Mouse (Mus musculus): ENCODE results near the gene Glrx5. TPM values are rescaled to one million over a fixed set of nuclear protein-coding genes. Genes with fewer than 3 reads are reported as not detected.
A peak's percentile ranks its signal among the peaks of the same experiment; 100 is the strongest.

Glrx5 gene
- polyA plus RNA-seq, 1 experiment: 131 TPM

DNA sequence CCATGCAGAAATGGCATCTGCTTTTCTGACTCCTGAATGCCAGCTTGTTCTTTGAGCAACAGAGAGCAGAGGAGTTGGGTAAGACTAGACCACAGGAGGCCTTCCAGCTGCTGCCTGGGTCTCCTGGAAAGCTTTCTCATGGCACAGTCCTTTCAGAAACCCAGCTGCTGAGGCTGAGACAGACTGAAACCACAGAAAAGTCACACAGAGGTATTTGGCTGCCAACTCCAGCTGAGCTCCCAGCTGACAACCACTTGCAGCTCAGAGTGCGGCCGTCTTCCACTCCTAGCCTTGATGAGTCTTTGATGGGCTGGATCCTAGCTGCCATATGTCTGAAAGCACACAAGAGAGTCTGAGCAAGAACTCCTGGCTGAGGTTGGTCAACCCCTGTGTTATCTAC is 27.5 kb downstream of the Glrx5 start:
- peaks cover 17% of the 10 kb centered on the region for H3K27me3 ChIP-seq (replicated peaks)
- no peaks in the 10 kb centered on the region for H3K36me3 ChIP-seq (replicated peaks; ENCODE audit: low read length)
- peaks cover 8% of the 10 kb centered on the region; the same call in 1 of the 2 replicates for H3K4me1 ChIP-seq
- no peak overlapping the region for H3K4me3 ChIP-seq (replicated peaks)
- H3K9me3 ChIP-seq: peaks cover 47% of the 10 kb centered on the region
- TF ChIP-seq GATA1 (IDR thresholded peaks at IDR 0.05; ENCODE audit: borderline replicate concordance, low read length) (no peak), FLI1 (IDR thresholded peaks at IDR 0.05; ENCODE audit: low read length) (no peak)

- TF ChIP-seq GATA1 (IDR thresholded peaks at IDR 0.05; ENCODE audit: borderline replicate concordance, low read length): no peak
- no peak for TF ChIP-seq FLI1 (IDR thresholded peaks at IDR 0.05; ENCODE audit: low read length)
- H3K9me3 ChIP-seq: peaks cover 70% of the 10 kb centered on the region
Measured at GRCm38 (mm10) chr12:105063201-105064134, 31.0 kb downstream of the Glrx5 start.

DNA sequence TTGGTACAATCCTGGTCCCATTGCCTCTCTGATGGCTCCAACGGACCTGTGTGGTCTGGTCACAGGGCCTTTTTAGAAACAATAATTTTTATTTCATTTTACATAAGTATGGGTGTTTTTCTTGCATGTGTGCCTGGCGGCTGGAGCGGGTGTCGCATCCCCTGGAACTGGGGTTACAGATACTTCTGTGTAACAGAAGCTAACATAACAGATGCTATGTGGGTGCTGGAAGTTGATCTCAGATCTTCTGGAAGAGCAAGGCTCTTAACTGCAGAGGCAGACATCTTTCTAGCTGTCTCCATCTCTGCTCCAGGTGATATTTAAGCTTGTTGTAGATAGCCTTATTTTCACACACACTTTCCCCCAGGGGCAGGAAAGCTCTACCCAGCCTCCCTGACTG is 31.7 kb downstream of the Glrx5 start:
- Histone ChIP-seq H3K9me3 (peaks cover 64% of the 10 kb centered on the region), H3K4me3 (replicated peaks) (no peak overlapping the region), H3K27me3 (replicated peaks) (peaks cover 9% of the 10 kb centered on the region), H3K4me1 (peaks cover 15% of the 10 kb centered on the region), H3K36me3 (replicated peaks; ENCODE audit: low read length) (no peaks in the 10 kb centered on the region)
- no peak for TF ChIP-seq FLI1 (IDR thresholded peaks at IDR 0.05; ENCODE audit: low read length)
- no peak for TF ChIP-seq GATA1 (IDR thresholded peaks at IDR 0.05; ENCODE audit: borderline replicate concordance, low read length)

More at GRCm38 (mm10) chr12:105063201-105064134, 31.0 kb downstream of the Glrx5 start:
- H3K27me3 ChIP-seq (replicated peaks): peaks cover 13% of the 10 kb centered on the region
- peaks cover 9% of the 10 kb centered on the region; the same call in 1 of the 2 replicates for H3K4me1 ChIP-seq
- no peaks in the 10 kb centered on the region for H3K36me3 ChIP-seq (replicated peaks; ENCODE audit: low read length)
- no peak overlapping the region for H3K4me3 ChIP-seq (replicated peaks)

DNA sequence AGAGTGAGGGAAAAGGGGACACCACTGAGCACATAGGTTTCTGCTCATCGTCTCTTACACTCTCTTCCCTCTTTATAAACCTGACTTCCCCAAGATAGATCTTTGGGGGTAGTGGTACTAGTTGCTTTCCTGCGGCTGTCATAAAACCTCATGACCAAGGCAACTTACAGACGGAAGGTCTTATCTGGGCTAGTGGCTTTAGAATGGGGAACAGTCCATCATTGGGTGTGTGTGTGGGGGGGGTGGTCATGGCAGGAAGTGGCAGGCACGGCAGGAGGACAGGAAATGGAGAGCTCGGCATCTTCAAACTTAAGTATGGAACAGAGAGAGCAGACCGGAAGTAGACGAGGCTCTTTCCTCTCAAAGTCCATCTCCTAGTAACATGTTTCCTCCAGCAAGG is 32.6 kb downstream of the Glrx5 start:
- TF ChIP-seq FLI1 (IDR thresholded peaks at IDR 0.05; ENCODE audit: low read length) (no peak), GATA1 (IDR thresholded peaks at IDR 0.05; ENCODE audit: borderline replicate concordance, low read length) (no peak)
- Histone ChIP-seq H3K4me3 (replicated peaks) (no peak overlapping the region), H3K9me3 (peaks cover 67% of the 10 kb centered on the region), H3K36me3 (replicated peaks; ENCODE audit: low read length) (no peaks in the 10 kb centered on the region), H3K27me3 (replicated peaks) (peaks cover 9% of the 10 kb centered on the region), H3K4me1 (peaks cover 18% of the 10 kb centered on the region)

DNA sequence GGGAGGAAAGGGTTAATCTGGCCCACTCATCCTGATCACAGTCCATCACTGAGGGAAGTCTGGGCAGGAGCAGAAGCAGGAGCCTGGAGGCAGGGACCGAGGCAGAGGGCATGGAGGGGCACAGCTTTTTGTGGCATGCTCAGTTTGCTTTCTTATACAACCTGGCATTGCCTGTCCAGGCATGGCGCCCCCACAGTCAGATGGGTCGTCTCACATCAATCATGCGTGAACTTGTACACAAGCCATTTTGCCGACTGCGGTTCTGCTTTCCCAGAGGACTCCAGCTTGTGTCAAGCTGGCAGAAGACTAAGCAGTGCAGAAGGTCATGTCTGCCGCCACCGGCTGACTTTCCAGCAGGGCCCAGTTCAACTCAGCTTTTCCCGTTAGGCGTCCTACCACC is 34.0 kb downstream of the Glrx5 start:
- H3K4me3 ChIP-seq (replicated peaks): no peak overlapping the region
- peaks cover 5% of the 10 kb centered on the region for H3K27me3 ChIP-seq (replicated peaks)
- TF ChIP-seq GATA1 (IDR thresholded peaks at IDR 0.05; ENCODE audit: borderline replicate concordance, low read length) (no peak), FLI1 (IDR thresholded peaks at IDR 0.05; ENCODE audit: low read length) (no peak)
- H3K4me1 ChIP-seq: peaks cover 26% of the 10 kb centered on the region
- H3K9me3 ChIP-seq: peaks cover 55% of the 10 kb centered on the region
- no peaks in the 10 kb centered on the region for H3K36me3 ChIP-seq (replicated peaks; ENCODE audit: low read length)

- Histone ChIP-seq H3K9me3 (peaks cover 44% of the 10 kb centered on the region), H3K4me1 (peaks cover 22% of the 10 kb centered on the region), H3K36me3 (replicated peaks; ENCODE audit: low read length) (no peaks in the 10 kb centered on the region), H3K4me3 (replicated peaks) (peak overlapping the region; percentile 42), H3K27me3 (replicated peaks) (peaks cover 2% of the 10 kb centered on the region)
- TF ChIP-seq FLI1 (IDR thresholded peaks at IDR 0.05; ENCODE audit: low read length) (no peak), GATA1 (IDR thresholded peaks at IDR 0.05; ENCODE audit: borderline replicate concordance, low read length) (no peak)
Measured at GRCm38 (mm10) chr12:105068911-105069310, 36.4 kb downstream of the Glrx5 start.

- Histone ChIP-seq H3K27me3 (replicated peaks) (peaks cover 7% of the 10 kb centered on the region), H3K4me1 (peaks cover 15% of the 10 kb centered on the region), H3K4me3 (replicated peaks) (no peak overlapping the region), H3K36me3 (replicated peaks; ENCODE audit: low read length) (no peaks in the 10 kb centered on the region), H3K9me3 (peaks cover 6% of the 10 kb centered on the region)
- no peak for TF ChIP-seq FLI1 (IDR thresholded peaks at IDR 0.05; ENCODE audit: low read length)
- no peak for TF ChIP-seq GATA1 (IDR thresholded peaks at IDR 0.05; ENCODE audit: borderline replicate concordance, low read length)
Measured at GRCm38 (mm10) chr12:105073708-105074107, 41.2 kb downstream of the Glrx5 start.

GRCm38 (mm10) chr12:105075496-105075895 is 43.0 kb downstream of the Glrx5 start:
- Histone ChIP-seq H3K9me3 (no peaks in the 10 kb centered on the region), H3K4me1 (peaks cover 6% of the 10 kb centered on the region), H3K27me3 (replicated peaks) (peaks cover 7% of the 10 kb centered on the region), H3K4me3 (replicated peaks) (no peak overlapping the region), H3K36me3 (replicated peaks; ENCODE audit: low read length) (no peaks in the 10 kb centered on the region)
- TF ChIP-seq FLI1 (IDR thresholded peaks at IDR 0.05; ENCODE audit: low read length) (no peak), GATA1 (IDR thresholded peaks at IDR 0.05; ENCODE audit: borderline replicate concordance, low read length) (no peak)

DNA sequence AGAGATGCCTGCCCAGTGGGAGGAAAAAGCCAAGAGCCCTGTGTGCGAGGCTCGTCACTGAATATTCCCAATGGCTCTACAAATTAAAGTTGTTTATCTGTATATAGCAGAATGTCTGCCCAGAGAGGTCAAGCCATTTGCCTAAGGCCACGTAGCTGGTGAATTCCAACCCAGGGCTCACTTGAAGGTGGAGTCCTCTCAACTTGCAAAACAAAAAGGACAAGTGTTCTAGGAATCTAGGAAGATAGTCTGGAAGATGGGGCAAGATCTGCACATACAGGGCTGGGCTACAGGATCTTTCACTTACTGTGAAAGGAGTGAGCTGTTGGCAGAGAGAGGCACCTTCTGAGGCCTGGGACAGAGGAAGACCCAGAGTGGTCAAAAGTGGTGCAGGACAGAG is 44.0 kb downstream of the Glrx5 start:
- TF ChIP-seq FLI1 (IDR thresholded peaks at IDR 0.05; ENCODE audit: low read length) (no peak), GATA1 (IDR thresholded peaks at IDR 0.05; ENCODE audit: borderline replicate concordance, low read length) (no peak)
- H3K27me3 ChIP-seq (replicated peaks): peaks cover 7% of the 10 kb centered on the region
- no peaks in the 10 kb centered on the region for H3K36me3 ChIP-seq (replicated peaks; ENCODE audit: low read length)
- H3K4me3 ChIP-seq (replicated peaks): no peak overlapping the region
- no peaks in the 10 kb centered on the region for H3K4me1 ChIP-seq
- H3K9me3 ChIP-seq: peaks cover 7% of the 10 kb centered on the region

DNA sequence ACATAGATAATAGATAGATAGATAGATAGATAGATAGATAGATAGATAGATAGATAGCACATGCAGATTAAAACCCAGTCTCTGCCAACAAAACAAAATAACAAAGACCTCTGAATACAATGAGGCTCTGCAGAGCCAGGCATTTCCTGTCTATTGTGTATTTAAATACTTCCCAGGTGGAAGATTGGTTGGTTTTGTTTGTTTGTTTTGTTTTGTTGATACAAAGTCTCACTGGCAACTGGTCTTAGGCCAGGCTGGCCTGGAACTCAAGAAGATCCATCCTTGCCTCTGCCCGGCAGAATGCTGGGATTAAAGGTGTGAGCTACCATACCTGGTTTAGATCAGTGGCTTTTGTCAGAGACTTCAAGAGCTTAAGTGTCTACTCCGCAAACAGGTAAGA is 44.7 kb downstream of the Glrx5 start:
- no peaks in the 10 kb centered on the region for H3K36me3 ChIP-seq (replicated peaks; ENCODE audit: low read length)
- no peaks in the 10 kb centered on the region for H3K4me1 ChIP-seq

More for the DNA sequence above, 44.7 kb downstream of the Glrx5 start:
- Histone ChIP-seq H3K27me3 (replicated peaks) (peaks cover 7% of the 10 kb centered on the region), H3K4me3 (replicated peaks) (no peak overlapping the region), H3K9me3 (peaks cover 14% of the 10 kb centered on the region)
- TF ChIP-seq GATA1 (IDR thresholded peaks at IDR 0.05; ENCODE audit: borderline replicate concordance, low read length): no peak
- no peak for TF ChIP-seq FLI1 (IDR thresholded peaks at IDR 0.05; ENCODE audit: low read length)
